Mouse (Mus musculus): ENCODE data around the gene Vmn1r59. TPM values are rescaled to one million over a fixed set of nuclear protein-coding genes. Genes with fewer than 3 reads are reported as not detected.
"Not testable (repeated sequence)": the region's sequence is repeated elsewhere in the genome, so short reads cannot be mapped to it uniquely, and the experiment has no call there.

Gene Vmn1r59
- total RNA-seq (2021) = not detected

- intact Hi-C loops (cut with DNase I) = loop anchor here (10.0 kb wide), 1 partner anchor 242 kb away; the partner anchor contains the start of gene Vmn1r57
- DNase-seq (ENCODE audit: extremely low spot score in 1 of 2, low spot score in 2 of 2) = no peak
Observed at GRCm38 (mm10) chr7:5456674-5457073, at the start of gene Vmn1r59. TSS of gene Vmn1r59 (minus strand) at chr7:5456774.

DNA sequence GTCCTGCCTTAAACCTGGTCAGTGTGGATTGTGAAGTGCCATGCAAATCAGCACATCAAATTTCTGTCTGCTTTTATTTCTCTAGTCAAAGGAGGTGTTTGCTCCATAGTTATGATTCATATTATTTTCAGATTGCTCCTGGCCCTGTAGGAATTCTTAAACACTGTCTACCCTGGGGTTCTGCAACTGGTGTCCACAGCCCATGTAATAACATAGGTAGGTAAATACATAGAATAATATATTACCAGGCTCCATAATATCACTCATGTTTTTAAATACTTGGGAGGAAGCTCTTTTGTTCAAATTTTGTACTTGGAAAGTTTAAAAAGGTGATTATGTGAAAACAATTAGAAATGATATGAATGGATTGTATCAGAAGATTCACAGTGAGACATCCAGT lies 37.3 kb upstream of the Vmn1r59 start, which contains the start of gene Vmn2r28:
Gene Vmn2r28, minus strand, starts transcription at position 101 of the 400 bp plus-strand sequence.
- DNase-seq (ENCODE audit: extremely low spot score in 1 of 2, low spot score in 2 of 2); intact Hi-C loops (cut with DNase I): not testable (repeated sequence)

DNA sequence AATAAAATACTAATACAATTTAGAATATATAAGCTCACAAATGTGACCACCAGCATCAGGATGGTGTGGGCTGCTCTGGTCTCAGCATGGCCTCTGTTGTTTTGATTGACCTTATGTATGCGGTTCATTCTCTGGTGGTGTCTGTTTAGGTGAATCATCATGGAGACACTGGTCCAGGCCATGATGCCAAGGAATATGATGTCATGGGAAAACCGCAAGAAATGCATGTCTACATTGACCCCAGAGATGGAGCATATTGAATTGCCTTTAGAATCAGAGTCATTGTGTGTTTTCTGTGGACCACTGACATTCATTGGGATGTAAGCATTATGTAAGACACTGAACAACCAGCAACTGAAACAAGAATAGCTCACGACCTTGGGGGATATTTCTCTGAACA lies 2.6 kb downstream of the Vmn1r59 start:
- not testable (repeated sequence) for DNase-seq (ENCODE audit: extremely low spot score in 1 of 2, low spot score in 2 of 2)
- intact Hi-C loops (cut with DNase I) = loop anchor here (10.0 kb wide), 1 partner anchor 239 kb away; the partner anchor contains the start of gene Vmn1r57

- intact Hi-C loops (cut with DNase I) = no loop called here
- no peak for DNase-seq (ENCODE audit: extremely low spot score in 1 of 2, low spot score in 2 of 2)
Observed at GRCm38 (mm10) chr7:5448627-5449026, 7.9 kb downstream of the Vmn1r59 start.

GRCm38 (mm10) chr7:5413296-5413695 lies 43.3 kb downstream of the Vmn1r59 start, which contains the start of gene Vmn1r58:
TSS of gene Vmn1r58 (minus strand) at chr7:5413396.
- DNase-seq (ENCODE audit: extremely low spot score in 1 of 2, low spot score in 2 of 2); intact Hi-C loops (cut with DNase I): not testable (repeated sequence)

DNA sequence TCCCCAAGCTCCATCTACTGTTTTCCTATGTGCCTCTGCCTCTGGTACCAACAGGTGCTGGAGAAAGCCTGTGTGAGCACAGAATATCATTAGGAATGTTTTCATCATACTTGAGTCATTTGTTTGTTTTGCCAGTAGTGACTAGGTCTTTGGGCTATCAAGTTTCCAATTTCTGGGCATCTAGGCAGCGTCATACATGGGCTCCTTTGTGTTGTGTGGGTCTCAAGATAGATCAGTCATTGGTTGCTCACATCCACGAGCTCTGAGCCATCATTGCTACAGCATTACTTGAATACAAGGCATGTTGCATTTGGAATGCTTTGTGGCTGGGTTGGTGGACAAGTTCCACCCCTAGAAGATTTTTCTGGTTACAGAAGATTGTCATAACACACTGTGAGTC lies 50.4 kb downstream of the Vmn1r59 start:
- intact Hi-C loops (cut with DNase I) = no loop called here
- DNase-seq (ENCODE audit: extremely low spot score in 1 of 2, low spot score in 2 of 2) = no peak

Other genes with a start within 250 kb of the Vmn1r59 start
- not detected for gene Vmn1r57, start 238.3 kb downstream of the Vmn1r59 start, total RNA-seq (2021)
- gene Gm5065, start 106.2 kb downstream of the Vmn1r59 start, total RNA-seq (2021) = not detected
- not detected for gene Nlrp2, start 105.7 kb downstream of the Vmn1r59 start, total RNA-seq (2021)
- not detected for gene Vmn1r58, start 43.4 kb downstream of the Vmn1r59 start, total RNA-seq (2021)
- gene Vmn2r28, start 37.2 kb upstream of the Vmn1r59 start, total RNA-seq (2021) = not detected
- not detected for gene Vmn1r60, start 90.5 kb upstream of the Vmn1r59 start, total RNA-seq (2021)
- not detected for gene Vmn1r61, start 156.5 kb upstream of the Vmn1r59 start, total RNA-seq (2021)
- not detected for gene Vmn1r62, start 216.9 kb upstream of the Vmn1r59 start, total RNA-seq (2021)